Mouse (Mus musculus) MEL (cell line): Measurements from ENCODE around the gene Dll3. TPM values are rescaled to one million over a fixed set of nuclear protein-coding genes. Genes with fewer than 3 reads are reported as not detected.

ENCODE experiments used
- DNase-seq: peaks from one replicate; pipeline ENCODE4 v3.0.0; 2011; ENCODE audit warnings: low read depth, low spot score
- H3K27ac ChIP-seq: 2 replicates; pipeline ENCODE4 v1.5.1; 2012; ENCODE audit warnings: low read depth, mild to moderate bottlenecking, control low read depth, low read length, moderate library complexity; ENCODE audit not compliant: control insufficient read depth
- H3K27me3 ChIP-seq, 2 experiments: fragments of 150-350 bp in 1 of 2; sonication (generic) in 1 of 2; 2 replicates each; pipeline ENCODE4 v1.6.1; 2012; ENCODE audit warnings: low read length in 2 of 2, mild to moderate bottlenecking in 2 of 2, improper control_type of control experiment in 1 of 2, moderate library complexity in 1 of 2; ENCODE audit not compliant: insufficient read depth in 2 of 2, control insufficient read depth in 1 of 2
- H3K36me3 ChIP-seq, 2 experiments: 2 replicates each; pipeline ENCODE4 v1.6.1; 2012 to 2014; ENCODE audit warnings: low read length in 2 of 2, improper control_type of control experiment in 1 of 2, inconsistent platforms in 1 of 2, mild to moderate bottlenecking in 1 of 2; ENCODE audit not compliant: insufficient read depth in 2 of 2, control insufficient read depth in 1 of 2
- H3K4me1 ChIP-seq, 2 experiments: fragments of 150-350 bp in 1 of 2; sonication (generic) in 1 of 2; 2 replicates each; pipeline ENCODE4 v1.6.1; 2012; ENCODE audit warnings: low read length in 2 of 2, improper control_type of control experiment in 1 of 2, mild to moderate bottlenecking in 1 of 2; ENCODE audit not compliant: insufficient read depth in 2 of 2, control insufficient read depth in 1 of 2
- H3K4me3 ChIP-seq, 2 experiments: fragments of 150-350 bp in 1 of 2; sonication (generic) in 1 of 2; 2 replicates each; pipeline ENCODE4 v1.5.1; 2012; ENCODE audit warnings: low read depth in 2 of 2, low read length in 2 of 2, mild to moderate bottlenecking in 2 of 2, moderate library complexity in 2 of 2, control low read depth in 1 of 2, improper control_type of control experiment in 1 of 2; ENCODE audit not compliant: control insufficient read depth in 1 of 2, insufficient read depth in 1 of 2
- H3K79me2 ChIP-seq: 2 replicates; pipeline ENCODE4 v1.6.1; 2012; ENCODE audit warnings: mild to moderate bottlenecking, low read length, moderate library complexity; ENCODE audit not compliant: control insufficient read depth, poor library complexity, insufficient read depth
- H3K9ac ChIP-seq: 2 replicates; pipeline ENCODE4 v1.6.1; 2012; ENCODE audit warnings: low read depth, mild to moderate bottlenecking, control low read depth, low read length, moderate library complexity; ENCODE audit not compliant: control insufficient read depth, poor library complexity, severe bottlenecking
- H3K9me3 ChIP-seq: fragments of 150-350 bp; sonication (generic); replicated peaks from 2 replicates; pipeline ENCODE4 v1.6.1; 2012; ENCODE audit warnings: mild to moderate bottlenecking, low read length, improper control_type of control experiment, moderate library complexity; ENCODE audit not compliant: insufficient read depth
- CHD1 ChIP-seq: IDR thresholded peaks from 2 replicates; pipeline ENCODE4 v1.6.1; 2012; ENCODE audit warnings: low read depth, mild to moderate bottlenecking, inconsistent platforms, low read length, improper control_type of control experiment
- CHD2 ChIP-seq: IDR thresholded peaks from 2 replicates; pipeline ENCODE4 v1.6.1; 2011; ENCODE audit warnings: low read length, improper control_type of control experiment
- CTCF ChIP-seq, 3 experiments: IDR thresholded peaks in 2 of 3; conservative IDR thresholded peaks in 1 of 3; 2 replicates each; pipeline ENCODE4 v1.5.1; 2011 to 2012; ENCODE audit warnings: low read length in 3 of 3, low read depth in 2 of 3, mild to moderate bottlenecking in 2 of 3, improper control_type of control experiment in 1 of 3, inconsistent platforms in 1 of 3, mixed read lengths in 1 of 3, moderate library complexity in 1 of 3; ENCODE audit not compliant: control insufficient read depth in 1 of 3, insufficient read depth in 1 of 3, poor library complexity in 1 of 3, severe bottlenecking in 1 of 3
- E2F4 ChIP-seq: IDR thresholded peaks from 2 replicates; pipeline ENCODE4 v1.6.1; 2011; ENCODE audit warnings: low read depth, low read length, improper control_type of control experiment, borderline replicate concordance
- ELF1 ChIP-seq: IDR thresholded peaks from 2 replicates; pipeline ENCODE4 v1.6.1; 2014; ENCODE audit warnings: low read depth, mild to moderate bottlenecking, inconsistent platforms, low read length, improper control_type of control experiment, moderate library complexity
- ETS1 ChIP-seq: IDR thresholded peaks from 2 replicates; pipeline ENCODE4 v1.6.1; 2012; ENCODE audit warnings: low read depth, mild to moderate bottlenecking, inconsistent platforms, low read length, improper control_type of control experiment, moderate library complexity
- GATA1 ChIP-seq: IDR thresholded peaks from 2 replicates; pipeline ENCODE4 v1.6.1; 2011; ENCODE audit warnings: low read depth, low read length, improper control_type of control experiment
- HCFC1 ChIP-seq: IDR thresholded peaks from 2 replicates; pipeline ENCODE4 v1.6.1; 2012; ENCODE audit warnings: low read depth, mild to moderate bottlenecking, inconsistent platforms, low read length, improper control_type of control experiment, moderate library complexity
- JUND ChIP-seq: IDR thresholded peaks from 2 replicates; pipeline ENCODE4 v1.6.1; 2011; ENCODE audit warnings: low read depth, mild to moderate bottlenecking, improper control_type of control experiment, low read length
- KAT2A ChIP-seq: conservative IDR thresholded peaks from 2 replicates; pipeline ENCODE4 v1.6.1; 2012; ENCODE audit warnings: low read depth, low read length, improper control_type of control experiment, inconsistent platforms
- NELFE ChIP-seq: IDR thresholded peaks from 2 replicates; pipeline ENCODE4 v1.6.1; 2011; ENCODE audit warnings: low read depth, low read length, improper control_type of control experiment
- NRF1 ChIP-seq: IDR thresholded peaks from 2 replicates; pipeline ENCODE4 v1.6.1; 2014; ENCODE audit warnings: low read depth, mild to moderate bottlenecking, inconsistent platforms, low read length, improper control_type of control experiment, moderate library complexity; ENCODE audit not compliant: poor library complexity, insufficient read depth, severe bottlenecking
- POLR2A ChIP-seq, 2 experiments: IDR thresholded peaks; 2 replicates each; pipeline ENCODE4 v1.6.1; 2011 to 2012; ENCODE audit warnings: low read length in 2 of 2, mild to moderate bottlenecking in 2 of 2, control low read depth in 1 of 2, improper control_type of control experiment in 1 of 2, low read depth in 1 of 2, moderate library complexity in 1 of 2; ENCODE audit not compliant: control insufficient read depth in 1 of 2, insufficient read depth in 1 of 2, poor library complexity in 1 of 2
- POLR2AphosphoS2 ChIP-seq: IDR thresholded peaks from 2 replicates; pipeline ENCODE4 v1.6.1; 2011; ENCODE audit warnings: low read length, improper control_type of control experiment
- POLR2AphosphoS5 ChIP-seq: IDR thresholded peaks from 2 replicates; pipeline ENCODE4 v1.6.1; 2012; ENCODE audit warnings: low read depth, borderline replicate concordance, mild to moderate bottlenecking, inconsistent platforms, low read length, moderate library complexity, mixed read lengths
- RCOR1 ChIP-seq: IDR thresholded peaks from 2 replicates; pipeline ENCODE4 v1.6.1; 2012; ENCODE audit warnings: low read depth, mild to moderate bottlenecking, inconsistent platforms, low read length, improper control_type of control experiment
- SMC3 ChIP-seq: IDR thresholded peaks from 2 replicates; pipeline ENCODE4 v1.6.1; 2011; ENCODE audit warnings: low read depth, low read length, improper control_type of control experiment
- TAL1 ChIP-seq: IDR thresholded peaks from 2 replicates; pipeline ENCODE4 v1.6.1; 2012; ENCODE audit warnings: mild to moderate bottlenecking, inconsistent platforms, low read length, moderate library complexity, mixed read lengths
- TBP ChIP-seq: IDR thresholded peaks from 2 replicates; pipeline ENCODE4 v1.8.0; 2011; ENCODE audit warnings: low read depth, low read length, improper control_type of control experiment
- TCF12 ChIP-seq: IDR thresholded peaks from 2 replicates; pipeline ENCODE4 v1.6.1; 2014; ENCODE audit warnings: low read depth, mild to moderate bottlenecking, inconsistent platforms, low read length, improper control_type of control experiment, moderate library complexity
- UBTF ChIP-seq: IDR thresholded peaks from 2 replicates; pipeline ENCODE4 v1.6.1; 2012; ENCODE audit warnings: low read depth, mild to moderate bottlenecking, inconsistent platforms, low read length, improper control_type of control experiment, moderate library complexity, borderline replicate concordance; ENCODE audit not compliant: insufficient read depth
- ZMIZ1 ChIP-seq: IDR thresholded peaks from 2 replicates; pipeline ENCODE4 v1.6.1; 2012; ENCODE audit warnings: low read depth, mild to moderate bottlenecking, inconsistent platforms, low read length, improper control_type of control experiment, moderate library complexity
- polyA plus RNA-seq, 2 experiments: library from polyadenylated mRNA; stranded (reverse) in 1 of 2; unstranded in 1 of 2; fragments of >175 nt in 1 of 2; fragments of >200 nt in 1 of 2; gene quantifications; 2 replicates each; pipeline versions ENCODE4 v1.2.1 to v1.2.4; 2012; ENCODE audit warnings: low replicate concordance in 2 of 2, low read depth in 1 of 2; ENCODE audit not compliant: insufficient read length in 2 of 2, insufficient read depth in 1 of 2, missing spikeins in 1 of 2
- total RNA-seq: library from RNA; depleted of rRNA; stranded (reverse); fragments of 300-350 nt; gene quantifications from 2 replicates; pipeline ENCODE4 v1.2.3, GENCODE M21; 2012

Dll3 gene
- total and polyA plus RNA-seq, 3 experiments, result 0.15 to 0.57 TPM; not detected in 1

DNA sequence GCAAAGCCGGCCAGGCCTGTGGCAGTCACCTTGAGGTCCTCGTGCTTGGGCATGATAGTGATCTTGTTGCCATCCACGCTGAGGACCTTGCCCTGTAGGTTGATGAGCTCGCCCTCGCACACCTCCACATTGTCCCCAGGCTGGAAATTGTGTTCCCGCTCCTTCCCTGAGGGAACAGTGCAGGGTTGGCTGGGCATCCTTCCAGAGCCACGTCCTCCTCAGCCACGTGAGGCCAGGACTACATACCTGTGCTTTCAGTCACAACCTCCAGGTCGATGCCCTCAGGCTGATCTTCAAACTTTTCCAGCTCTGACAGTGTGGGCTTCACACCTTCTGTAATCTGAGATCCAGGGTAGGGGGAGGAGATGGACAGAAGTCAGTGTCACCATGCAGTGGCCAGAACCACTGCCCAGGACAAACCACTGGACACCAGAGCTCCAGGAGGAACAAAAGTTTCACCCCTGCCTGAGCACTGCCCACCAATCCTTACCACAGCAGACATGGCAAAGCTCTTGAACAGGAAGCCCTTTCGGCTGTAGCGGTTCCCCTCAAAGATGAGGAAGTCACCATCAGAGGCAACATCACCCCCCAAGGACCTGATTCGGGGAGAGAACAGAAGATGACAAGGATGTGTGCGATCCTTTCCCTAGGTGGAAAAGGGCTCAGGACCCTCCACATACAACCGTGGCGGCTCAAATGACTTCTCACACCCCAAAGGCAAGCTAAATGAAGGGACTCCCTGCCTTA, 20.1 kb upstream of the Dll3 start:
- H3K79me2 ChIP-seq, result no peaks in the 10 kb centered on the region
- no peak overlapping the region for H3K9ac ChIP-seq
- H3K27me3 ChIP-seq, result no peaks in the 10 kb centered on the region
- H3K27ac ChIP-seq, result no peak overlapping the region
- no peak for DNase-seq
- TF ChIP-seq POLR2AphosphoS5, result no peak
- no peak for TF ChIP-seq ELF1
- TF ChIP-seq POLR2AphosphoS2, result no peak
- no peak for TF ChIP-seq JUND
- no peak for TF ChIP-seq RCOR1
- TF ChIP-seq UBTF, result no peak
- no peak for TF ChIP-seq CTCF (IDR thresholded peaks at IDR 0.05 in 2 of 3, conservative IDR thresholded peaks at IDR 0.05 in 1 of 3; ENCODE audit: control insufficient read depth in 1 of 3, insufficient read depth in 1 of 3, low read depth in 2 of 3, low read length in 3 of 3, poor library complexity in 1 of 3, severe bottlenecking in 1 of 3)
- no peak for TF ChIP-seq ETS1
- no peak for TF ChIP-seq TBP
- no peak for TF ChIP-seq E2F4
- no peak for TF ChIP-seq CHD2
- no peak for TF ChIP-seq TAL1
- TF ChIP-seq CHD1, result no peak
- no peak for TF ChIP-seq NRF1
- peaks cover 7 to 41% of the 10 kb centered on the region in 2 experiments for H3K36me3 ChIP-seq
- H3K9me3 ChIP-seq, result no peaks in the 10 kb centered on the region
- H3K4me1 ChIP-seq, result peaks cover 6 to 8% of the 10 kb centered on the region in 2 experiments
- H3K4me3 ChIP-seq, result no peak overlapping the region

DNA sequence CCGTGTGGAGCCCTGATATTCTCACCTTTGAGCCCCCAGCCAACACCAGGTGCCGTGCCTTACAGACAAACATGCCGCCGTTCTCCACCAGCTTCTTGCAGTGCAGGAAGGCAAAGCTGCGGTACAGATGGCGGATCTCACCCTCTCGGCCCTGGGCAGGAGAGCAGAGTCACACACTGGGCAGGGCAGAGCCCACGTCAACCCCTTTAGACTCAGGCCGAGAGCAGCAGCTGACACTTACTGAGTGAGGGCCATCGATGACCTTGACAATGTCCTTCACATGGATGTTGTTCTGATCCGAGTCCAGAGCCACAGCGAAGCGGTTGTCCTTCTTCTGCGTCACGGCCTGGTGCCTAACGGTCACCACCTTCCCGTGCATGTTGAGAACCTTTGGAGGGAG, 16.7 kb upstream of the Dll3 start:
- Histone ChIP-seq H3K79me2 (no peaks in the 10 kb centered on the region), H3K36me3 (peaks cover 0 to 22% of the 10 kb centered on the region in 2 experiments; a peak in 2 of 4 replicates), H3K27me3 (no peaks in the 10 kb centered on the region), H3K4me1 (no peaks in the 10 kb centered on the region), H3K9me3 (no peaks in the 10 kb centered on the region), H3K27ac (no peak overlapping the region), H3K9ac (no peak overlapping the region), H3K4me3 (no peak overlapping the region)
- DNase-seq, result no peak
- TF ChIP-seq ELF1 (no peak), HCFC1 (no peak), ZMIZ1 (no peak), NELFE (no peak), TBP (no peak), POLR2AphosphoS5 (no peak), GATA1 (no peak), POLR2A (IDR thresholded peaks at IDR 0.05; ENCODE audit: control insufficient read depth in 1 of 2, insufficient read depth in 1 of 2, low read depth in 1 of 2, low read length in 2 of 2, poor library complexity in 1 of 2) (no peak), TCF12 (no peak), KAT2A (no peak), SMC3 (no peak)
- TF ChIP-seq, all 39 proteins: peak for 0
